Mouse (Mus musculus): Measurements from ENCODE around the gene Hspg2.
"Not testable (repeated sequence)": the region's sequence is repeated elsewhere in the genome, so short reads cannot be mapped to it uniquely, and the experiment has no call there.

The Hspg2 gene

DNA sequence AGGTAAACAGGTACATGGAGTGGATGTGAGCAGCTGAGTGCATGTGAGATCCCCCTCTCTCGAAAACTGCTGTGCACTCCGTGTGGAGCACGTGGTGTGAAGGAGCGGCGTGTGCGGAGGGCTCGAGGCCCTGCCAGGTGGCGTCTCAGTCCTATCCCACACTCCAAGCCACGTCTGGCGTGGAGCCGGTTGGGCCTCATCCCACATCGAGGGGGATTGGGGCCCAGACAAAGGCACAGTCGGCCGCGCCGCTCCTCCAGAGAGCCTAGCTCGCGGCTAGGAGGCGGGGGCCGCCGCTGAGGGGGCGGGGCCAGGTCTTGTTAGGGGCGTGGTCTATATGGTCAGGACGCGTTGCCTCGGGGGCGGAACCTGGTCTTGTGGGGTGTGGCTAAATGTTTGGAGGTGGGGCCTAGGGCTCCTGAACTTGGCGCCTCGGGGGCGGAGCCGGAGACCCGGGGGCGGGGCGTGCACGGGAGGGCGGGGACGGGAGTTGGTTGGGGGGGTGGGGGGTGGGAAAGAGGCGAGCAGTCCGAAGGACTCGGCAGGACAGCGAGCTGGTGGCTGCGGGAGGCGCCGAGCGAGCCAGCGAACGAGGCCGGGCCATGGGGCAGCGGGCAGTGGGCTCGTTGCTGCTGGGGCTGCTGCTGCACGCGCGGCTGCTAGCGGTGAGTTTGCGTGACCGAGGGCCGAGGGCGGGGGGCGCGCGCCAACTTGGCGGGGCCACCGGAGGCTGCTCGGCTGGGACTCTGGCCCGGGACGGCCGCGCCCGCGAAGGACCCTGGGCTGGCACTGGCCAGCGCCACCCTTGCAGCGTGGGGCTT lies at the start of gene Hspg2:
Hspg2 (plus strand) TSS at position 510 of the 821 bp plus-strand sequence.
- in situ Hi-C loops (cut with MboI, MseI) = no loop called here

GRCm38 (mm10) chr4:137430502-137430901 lies 38.1 kb upstream of the Hspg2 start, which contains the start of gene Cela3b:
Gene Cela3b (minus strand): TSS chr4:137430540.
- in situ Hi-C loops (cut with MboI, MseI) = no loop called here

DNA sequence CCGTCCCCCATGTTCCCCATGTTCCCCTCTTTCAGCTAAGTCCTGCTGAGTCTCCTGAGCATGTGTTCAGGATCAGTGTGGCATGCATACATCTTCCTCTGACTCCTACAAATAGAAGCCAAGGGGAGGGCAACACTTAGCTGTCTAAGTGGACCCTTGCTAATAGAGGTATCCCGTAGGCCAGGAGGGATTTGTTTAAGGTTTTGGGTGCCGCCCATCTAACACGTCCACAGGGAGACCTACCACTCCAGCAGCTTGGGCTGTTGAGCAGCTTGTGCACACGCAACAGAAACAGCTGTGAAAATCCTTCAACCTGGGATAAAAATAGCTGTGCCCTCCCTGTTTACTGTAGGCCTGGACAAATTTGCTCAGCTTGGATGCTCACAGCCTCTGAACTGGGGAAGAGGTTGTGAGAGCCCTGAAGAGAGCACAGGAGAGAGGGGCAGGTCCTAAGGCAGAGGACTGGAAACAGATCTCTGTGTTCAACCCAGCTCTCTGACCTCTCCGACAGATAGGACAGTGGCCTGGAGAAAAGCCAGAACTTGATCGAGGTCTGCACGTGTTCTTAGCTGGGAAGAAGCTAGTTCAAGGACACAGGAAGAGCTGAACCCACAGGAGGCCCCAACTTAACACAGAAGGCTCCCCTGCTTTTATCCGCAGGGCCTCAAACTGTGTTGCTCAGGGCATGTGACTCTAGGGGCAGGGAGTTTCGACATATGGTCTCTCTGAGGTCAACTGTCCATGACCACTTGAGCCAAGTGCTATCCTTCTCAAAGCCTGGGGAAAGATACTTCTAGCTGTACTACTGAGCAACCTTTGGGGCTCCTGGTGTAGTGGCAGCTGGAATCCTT lies 35.6 kb upstream of the Hspg2 start:
- in situ Hi-C loops (cut with MboI, MseI) = not testable (repeated sequence)

DNA sequence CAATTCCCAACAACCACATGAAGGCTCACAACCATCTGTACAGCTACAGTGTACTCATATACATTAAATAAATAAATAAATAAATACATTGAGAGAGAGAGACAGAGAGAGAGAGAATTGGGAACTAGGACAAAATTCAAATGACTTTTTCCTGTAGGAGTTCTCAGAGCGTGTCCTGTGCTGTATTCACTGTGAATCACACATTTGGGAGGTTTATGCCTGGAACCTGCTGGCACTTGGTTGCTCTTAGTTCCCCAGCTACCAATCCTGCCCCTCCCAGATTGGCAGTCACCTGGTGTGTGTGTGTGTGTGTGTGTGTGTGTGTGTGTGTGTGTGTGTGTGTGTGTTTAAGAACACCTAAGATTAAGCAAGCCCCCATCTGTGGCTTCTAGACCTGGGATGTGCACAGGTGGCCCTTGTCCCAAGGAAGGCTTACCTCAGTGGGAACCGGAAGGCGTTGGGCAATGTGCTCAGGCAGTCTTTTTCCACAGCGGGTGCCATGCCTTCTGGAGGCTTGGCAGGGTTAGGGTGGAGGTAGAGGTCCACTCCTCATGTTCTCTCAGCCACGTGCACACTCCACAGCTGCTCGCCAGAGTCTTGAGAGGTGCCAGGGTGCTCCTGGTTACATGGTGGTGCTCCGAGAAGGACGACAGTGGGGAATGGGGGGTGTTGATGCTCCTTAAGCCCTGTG lies 31.4 kb upstream of the Hspg2 start:
- in situ Hi-C loops (cut with MboI, MseI) = no loop called here

GRCm38 (mm10) chr4:137438842-137439241 lies 29.7 kb upstream of the Hspg2 start:
- in situ Hi-C loops (cut with MboI, MseI) = no loop called here

GRCm38 (mm10) chr4:137441332-137441731 lies 27.2 kb upstream of the Hspg2 start:
- in situ Hi-C loops (cut with MboI, MseI) = no loop called here

GRCm38 (mm10) chr4:137443625-137444024 lies 24.9 kb upstream of the Hspg2 start:
- in situ Hi-C loops (cut with MboI, MseI) = no loop called here

- in situ Hi-C loops (cut with MboI, MseI) = no loop called here
Measured at GRCm38 (mm10) chr4:137445881-137446280, 22.7 kb upstream of the Hspg2 start.

GRCm38 (mm10) chr4:137447363-137448196 lies 21.0 kb upstream of the Hspg2 start:
- in situ Hi-C loops (cut with MboI, MseI) = no loop called here

DNA sequence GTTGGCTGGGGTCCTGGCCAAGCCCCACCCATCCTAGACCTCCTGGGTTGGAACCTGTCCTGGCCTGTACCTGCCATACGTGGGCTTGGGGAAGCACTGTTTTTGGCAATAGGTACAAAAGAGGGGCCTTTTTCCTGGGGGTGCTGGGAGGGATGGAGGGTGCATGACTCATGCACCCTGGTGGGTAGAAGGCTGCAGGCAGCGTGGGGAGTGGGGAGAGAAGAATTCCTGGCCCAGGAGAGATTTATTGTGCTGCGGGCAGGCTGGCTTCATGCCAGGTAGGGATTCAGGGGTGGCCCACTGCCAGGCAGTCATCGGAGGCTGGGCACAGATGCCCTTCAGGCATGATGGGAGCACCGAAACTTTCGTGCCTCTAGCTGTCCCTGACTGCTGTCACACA lies 20.4 kb upstream of the Hspg2 start:
- in situ Hi-C loops (cut with MboI, MseI) = no loop called here

- in situ Hi-C loops (cut with MboI, MseI) = no loop called here
Measured at GRCm38 (mm10) chr4:137448641-137449040, 19.9 kb upstream of the Hspg2 start.

- in situ Hi-C loops (cut with MboI, MseI) = no loop called here
Measured at GRCm38 (mm10) chr4:137449132-137449531, 19.4 kb upstream of the Hspg2 start.

GRCm38 (mm10) chr4:137449715-137450114 lies 18.9 kb upstream of the Hspg2 start:
- in situ Hi-C loops (cut with MboI, MseI) = no loop called here

- in situ Hi-C loops (cut with MboI, MseI) = no loop called here
Measured at GRCm38 (mm10) chr4:137452190-137452589, 16.4 kb upstream of the Hspg2 start.

GRCm38 (mm10) chr4:137453234-137453767 lies 15.3 kb upstream of the Hspg2 start, which contains the start of gene 1700013G24Rik:
Gene 1700013G24Rik (plus strand): TSS chr4:137453284.
- in situ Hi-C loops (cut with MboI, MseI) = no loop called here

- in situ Hi-C loops (cut with MboI, MseI) = no loop called here
Measured at GRCm38 (mm10) chr4:137454582-137454981, 14.0 kb upstream of the Hspg2 start.

- in situ Hi-C loops (cut with MboI, MseI) = no loop called here
Measured at GRCm38 (mm10) chr4:137456581-137456980, 12.0 kb upstream of the Hspg2 start.

DNA sequence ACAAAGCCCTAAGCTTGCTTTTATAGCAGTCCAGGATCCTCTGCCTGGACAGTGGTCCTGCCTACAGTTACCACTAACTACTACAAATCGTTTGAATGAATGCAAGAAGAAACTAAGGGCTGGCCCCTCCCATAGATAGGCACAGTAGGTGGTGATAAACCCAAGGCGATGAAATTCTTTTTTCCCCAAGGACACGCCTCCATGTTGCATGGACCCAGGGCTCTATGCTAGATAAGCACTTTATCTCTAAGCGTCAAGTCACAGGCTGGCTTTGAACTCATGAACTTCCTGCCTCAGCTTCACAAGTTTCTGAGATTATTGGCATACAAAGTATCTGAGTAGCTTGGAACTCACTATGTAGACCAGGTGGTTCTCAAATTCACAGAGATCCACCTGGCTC lies 11.3 kb upstream of the Hspg2 start:
- in situ Hi-C loops (cut with MboI, MseI) = no loop called here

GRCm38 (mm10) chr4:137458310-137458709 lies 10.3 kb upstream of the Hspg2 start:
- in situ Hi-C loops (cut with MboI, MseI) = no loop called here

DNA sequence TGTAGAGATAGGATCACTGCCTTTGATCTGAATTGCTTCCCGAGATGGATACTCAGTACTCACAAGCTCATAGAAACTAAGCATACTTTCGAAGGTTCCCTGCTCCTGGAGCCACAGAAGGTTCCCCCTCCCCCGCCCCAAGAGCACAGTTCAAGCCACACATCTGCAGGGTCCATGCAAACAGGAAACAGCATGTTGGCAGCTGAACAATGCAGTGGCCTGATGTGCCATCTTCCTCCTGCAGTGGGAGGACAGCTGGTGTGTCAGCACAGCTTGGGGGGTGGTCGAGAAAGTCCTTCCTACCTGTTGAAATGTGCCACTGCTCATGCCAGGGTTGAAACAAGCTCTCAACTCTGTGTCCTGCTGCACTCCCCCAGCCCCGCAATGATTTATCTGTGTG lies 9.7 kb upstream of the Hspg2 start:
- in situ Hi-C loops (cut with MboI, MseI) = no loop called here

DNA sequence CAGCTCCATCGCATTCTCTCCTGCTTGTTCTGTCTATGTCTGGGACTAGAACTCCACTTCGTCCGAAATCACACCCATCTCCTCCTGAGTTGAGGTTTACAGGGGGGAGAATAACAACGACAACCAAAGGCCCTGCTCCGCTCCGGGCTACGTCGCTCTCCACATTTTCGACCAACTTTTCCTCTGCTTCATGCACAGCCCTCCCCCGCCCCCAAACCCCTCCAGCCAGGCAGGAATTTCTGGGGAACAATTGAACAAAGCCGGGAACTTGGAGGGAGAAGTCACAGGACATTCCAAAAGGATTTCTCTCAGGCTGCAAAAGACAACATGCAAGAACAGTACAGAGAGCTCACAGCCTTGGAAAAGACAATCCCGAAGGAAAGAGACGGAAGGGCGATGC lies 7.9 kb upstream of the Hspg2 start:
- in situ Hi-C loops (cut with MboI, MseI) = no loop called here
